8 mouse cellular contexts compared by ENCODE assay signal in the genomic region with DNA sequence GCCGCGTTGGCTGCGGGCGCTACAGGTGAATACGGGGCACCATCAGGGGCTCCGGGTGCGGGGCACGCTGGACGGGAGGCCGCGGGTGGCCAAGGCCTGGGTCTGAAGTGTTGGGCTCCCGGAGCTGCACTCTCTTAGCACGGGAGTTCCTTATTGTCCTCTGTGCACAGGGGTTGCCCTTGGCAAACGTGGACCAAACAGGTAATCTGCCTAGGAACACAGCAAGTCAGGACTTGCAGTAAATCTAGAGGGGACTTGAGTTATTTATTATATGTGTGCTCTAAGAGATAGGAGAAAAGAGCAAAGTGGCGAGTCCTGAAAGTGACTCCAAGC. TPM values are rescaled to one million over a fixed set of nuclear protein-coding genes. Genes with fewer than 3 reads are reported as not detected.
DNase-seq lines count a peak whose midpoint lies in the region; ATAC-seq and TF ChIP-seq lines count a peak whose summit lies in the region.

No protein-coding gene starts in this region.

- no peak for TF ChIP-seq POLR2A in myocyte (IDR thresholded peaks at IDR 0.05; ENCODE audit: insufficient read length, low read depth)

- no peaks in the 10 kb centered on the region for H3K9me3 ChIP-seq in embryonic facial prominence, embryonic 10.5 days

- WGBS in embryonic facial prominence, embryonic 10.5 days = 1% methylated on average over 15 of the region's 15 CpGs

- no peak for TF ChIP-seq CTCF in layer of hippocampus, adult 2 months (conservative IDR thresholded peaks at IDR 0.05)

- H3K4me3 ChIP-seq in layer of hippocampus, adult 2 months = peak overlapping the region; percentile 85
- H3K4me3 ChIP-seq in embryonic facial prominence, embryonic 10.5 days = peak overlapping the region; percentile 83
- H3K4me3 ChIP-seq in myocyte = peak overlapping the region; percentile 95

- peaks cover 21% of the 10 kb centered on the region for H3K36me3 ChIP-seq in embryonic facial prominence, embryonic 10.5 days (replicated peaks)
- H3K36me3 ChIP-seq in myocyte (ENCODE audit: control insufficient read depth, insufficient read depth) = peaks cover 20% of the 10 kb centered on the region

- H3ac ChIP-seq in myocyte (ENCODE audit: control insufficient read depth, insufficient read length) = peak overlapping the region; percentile 17

- peak overlapping the region; percentile 83 for H3K4me2 ChIP-seq in myocyte (ENCODE audit: low read depth)

- H3K4me1 ChIP-seq in embryonic facial prominence, embryonic 10.5 days = peaks cover 19% of the 10 kb centered on the region

- H3K79me2 ChIP-seq in myocyte (ENCODE audit: control insufficient read depth, insufficient read depth) = peaks cover 22% of the 10 kb centered on the region

- peak in 1 of 2 experiments; percentile 13 for DNase-seq in layer of hippocampus, adult 2 months (ENCODE audit: low spot score in 2 of 2)
- DNase-seq in layer of hippocampus, adult 9-10 months (ENCODE audit: low spot score) = no peak
- DNase-seq in embryonic facial prominence, embryonic 10.5 days (ENCODE audit: low spot score) = no peak
- no peak for DNase-seq in left cerebral cortex, postnatal 10 days (ENCODE audit: extremely low spot score in 1 of 2, low spot score in 2 of 2)
- no peak for DNase-seq in gastrocnemius, postnatal 10 days
- DNase-seq in cerebellum, postnatal 4 days (ENCODE audit: low spot score in 2 of 2) = no peak

- no peaks in the 10 kb centered on the region for H3K27me3 ChIP-seq in embryonic facial prominence, embryonic 10.5 days (replicated peaks; ENCODE audit: low read depth, poor library complexity, severe bottlenecking)
- no peaks in the 10 kb centered on the region for H3K27me3 ChIP-seq in myocyte (ENCODE audit: control insufficient read depth, insufficient read depth, insufficient read length)

- ATAC-seq in inflammation-experienced regulatory T-cells, adult 6 months = peak; percentile 31

- peak overlapping the region; percentile 96 for H3K27ac ChIP-seq in layer of hippocampus, adult 2 months
- H3K27ac ChIP-seq in embryonic facial prominence, embryonic 10.5 days (replicated peaks) = peak overlapping the region; percentile 92

- intact Hi-C loops in left cerebral cortex, postnatal 10 days (cut with DNase I) = loop anchor here (5.0 to 10.0 kb wide), 2 partner anchors 112 to 350 kb away; a partner anchor contains a TSS

TF ChIP-seq in myocyte, 11 proteins besides CTCF, POLR2A, EP300 and RAD21:
- TF ChIP-seq TCF3 (IDR thresholded peaks at IDR 0.05; ENCODE audit: insufficient read length, low read depth) (no peak), MAX (IDR thresholded peaks at IDR 0.05; ENCODE audit: low read depth) (no peak), CEBPB (IDR thresholded peaks at IDR 0.05; ENCODE audit: insufficient read depth, poor library complexity, severe bottlenecking) (no peak), MYOG (IDR thresholded peaks at IDR 0.05; ENCODE audit: control insufficient read depth in 1 of 3, insufficient read depth in 1 of 3, insufficient read length in 2 of 3, low read depth in 2 of 3) (no peak), E2F4 (IDR thresholded peaks at IDR 0.05; ENCODE audit: insufficient read depth) (no peak), REST (IDR thresholded peaks at IDR 0.05; ENCODE audit: insufficient read depth, insufficient read length) (no peak), MYOD1 (IDR thresholded peaks at IDR 0.05; ENCODE audit: control insufficient read depth in 1 of 3, insufficient read length in 2 of 3, low read depth in 2 of 3) (no peak), TCF12 (IDR thresholded peaks at IDR 0.05; ENCODE audit: insufficient read depth, poor library complexity, severe bottlenecking) (no peak)

RNA-seq across cellular contexts. Expression of a gene that starts 0.4 kb away (rescaled TPM):
- total RNA-seq in layer of hippocampus, adult 2 months (2021) = 10 to 100 TPM; 50.0 to 51.5 TPM
- 44.0 and 44.6 TPM in 2 replicates for polyA plus RNA-seq in embryonic facial prominence, embryonic 10.5 days (2016; fragmentation: Nextera tagmentation; extraction: Ambion mirVana)
- polyA plus RNA-seq in inflammation-experienced regulatory T-cells, adult 6 months (2017; shearing (Covaris generic)) = 10 to 100 TPM; 18.8 to 22.3 (median 21.0) TPM
- 18.9 TPM for polyA plus RNA-seq in myocyte (2012; fragmentation: generic; extraction: Trizol)
- total RNA-seq in left cerebral cortex, postnatal 10 days (2021) = 10 to 100 TPM; 35.1 to 38.9 TPM
- total RNA-seq in gastrocnemius, postnatal 10 days (2021) = 10 to 100 TPM; 62.1 to 68.9 TPM

RNA-seq across cellular contexts. Expression of a gene that starts 0.7 kb away (rescaled TPM):
- 10 to 100 TPM; 22.9 to 26.1 TPM for total RNA-seq in layer of hippocampus, adult 2 months (2021)
- 53.4 and 56.1 TPM in 2 replicates for polyA plus RNA-seq in embryonic facial prominence, embryonic 10.5 days (2016; fragmentation: Nextera tagmentation; extraction: Ambion mirVana)
- polyA plus RNA-seq in inflammation-experienced regulatory T-cells, adult 6 months (2017; shearing (Covaris generic)) = 10 to 100 TPM; 47.1 to 57.7 (median 56.0) TPM
- 8.4 TPM for polyA plus RNA-seq in myocyte (2012; fragmentation: generic; extraction: Trizol)
- 10 to 100 TPM; 18.5 to 18.6 TPM for total RNA-seq in left cerebral cortex, postnatal 10 days (2021)
- 10 to 100 TPM; 15.4 to 17.1 TPM for total RNA-seq in gastrocnemius, postnatal 10 days (2021)

RNA-seq across cellular contexts. Expression of a gene that starts 18.9 kb away (rescaled TPM):
- total RNA-seq in layer of hippocampus, adult 2 months (2021) = 10 to 100 TPM; 13.3 to 14.0 TPM
- polyA plus RNA-seq in embryonic facial prominence, embryonic 10.5 days (2016; fragmentation: Nextera tagmentation; extraction: Ambion mirVana) = 9.4 and 10.7 TPM in 2 replicates
- polyA plus RNA-seq in inflammation-experienced regulatory T-cells, adult 6 months (2017; shearing (Covaris generic)) = 1 to 10 TPM; 2.9 to 5.4 (median 4.3) TPM
- polyA plus RNA-seq in myocyte (2012; fragmentation: generic; extraction: Trizol) = 1.7 TPM
- total RNA-seq in left cerebral cortex, postnatal 10 days (2021) = 1 to 10 TPM; 8.4 to 8.7 TPM
- total RNA-seq in gastrocnemius, postnatal 10 days (2021) = 1 to 10 TPM; 7.1 to 7.5 TPM
